Mouse (Mus musculus) CH12.LX (cell line): ENCODE measurements around the gene Wbp1l. TPM values are rescaled to one million over a fixed set of nuclear protein-coding genes. Genes with fewer than 3 reads are reported as not detected.

Experiments
- DNase-seq: peaks from one replicate; pipeline ENCODE4 v3.0.0-alpha.2; 2013; ENCODE audit errors: extremely low read depth
- H3K27ac ChIP-seq: 2 replicates; pipeline ENCODE4 v1.5.1; 2012; ENCODE audit warnings: low read depth, mild to moderate bottlenecking, control low read depth, moderate library complexity; ENCODE audit not compliant: insufficient read depth
- H3K27me3 ChIP-seq: replicated peaks from 2 replicates; pipeline ENCODE3; 2012; ENCODE audit warnings: inconsistent platforms
- H3K36me3 ChIP-seq, 2 experiments: replicated peaks in 1 of 2; 2 replicates each; pipeline versions ENCODE3 to v1.6.1; 2012; ENCODE audit warnings: inconsistent platforms in 1 of 2, low read length in 1 of 2, mild to moderate bottlenecking in 1 of 2, mixed read lengths in 1 of 2, moderate library complexity in 1 of 2; ENCODE audit not compliant: control insufficient read depth in 1 of 2, insufficient read depth in 1 of 2
- H3K4me1 ChIP-seq, 2 experiments: 2 replicates each; pipeline ENCODE4 v1.6.1; 2012; ENCODE audit warnings: inconsistent platforms in 1 of 2, moderate library complexity in 1 of 2; ENCODE audit not compliant: insufficient read depth in 2 of 2, control insufficient read depth in 1 of 2
- H3K4me2 ChIP-seq: 2 replicates; pipeline ENCODE4 v1.6.1; 2012; ENCODE audit warnings: low read depth, mild to moderate bottlenecking, control low read depth; ENCODE audit not compliant: poor library complexity, insufficient read depth, severe bottlenecking
- H3K4me3 ChIP-seq, 3 experiments: fragments of 150-350 bp in 1 of 3; sonication (generic) in 1 of 3; replicated peaks in 1 of 3; 2 replicates each; pipeline versions ENCODE3 to v1.5.1; 2011 to 2012; ENCODE audit warnings: low read depth in 2 of 3, low read length in 2 of 3, mild to moderate bottlenecking in 2 of 3, moderate library complexity in 2 of 3, control low read depth in 1 of 3, improper control_type of control experiment in 1 of 3, inconsistent platforms in 1 of 3, mixed read lengths in 1 of 3; ENCODE audit not compliant: poor library complexity in 1 of 3
- H3K79me2 ChIP-seq: replicated peaks from 2 replicates; pipeline ENCODE4 v1.6.1; 2012; ENCODE audit warnings: mild to moderate bottlenecking, moderate library complexity; ENCODE audit not compliant: control insufficient read depth, poor library complexity, insufficient read depth, severe bottlenecking; ENCODE audit errors: extremely low read depth
- H3K9ac ChIP-seq: 2 replicates; pipeline ENCODE4 v1.6.1; 2012; ENCODE audit warnings: low read depth, mild to moderate bottlenecking, control low read depth, moderate library complexity; ENCODE audit not compliant: insufficient read depth
- H3K9me3 ChIP-seq: replicated peaks from 2 replicates; pipeline ENCODE3; 2012; ENCODE audit warnings: low read length, inconsistent platforms, mixed read lengths
- BHLHE40 ChIP-seq: IDR thresholded peaks from 2 replicates; pipeline ENCODE4 v1.6.1; 2011; ENCODE audit warnings: mild to moderate bottlenecking, low read depth, low read length, improper control_type of control experiment
- CHD2 ChIP-seq: IDR thresholded peaks from 2 replicates; pipeline ENCODE4 v1.6.1; 2011; ENCODE audit warnings: low read length, improper control_type of control experiment
- CTCF ChIP-seq, 2 experiments: IDR thresholded peaks in 1 of 2; conservative IDR thresholded peaks in 1 of 2; 2 replicates each; pipeline ENCODE4 v1.5.1; 2011 to 2012; ENCODE audit warnings: low read depth in 2 of 2, low read length in 2 of 2, improper control_type of control experiment in 1 of 2, inconsistent platforms in 1 of 2, mild to moderate bottlenecking in 1 of 2, moderate library complexity in 1 of 2
- ELF1 ChIP-seq: IDR thresholded peaks from 2 replicates; pipeline ENCODE4 v1.6.1; 2014; ENCODE audit warnings: low read depth, mild to moderate bottlenecking, inconsistent platforms, low read length, improper control_type of control experiment
- ETS1 ChIP-seq: conservative IDR thresholded peaks from 2 replicates; pipeline ENCODE4 v1.6.1; 2012; ENCODE audit warnings: low read depth, mild to moderate bottlenecking, inconsistent platforms, low read length, improper control_type of control experiment, moderate library complexity
- IRF4 ChIP-seq: IDR thresholded peaks from 2 replicates; pipeline ENCODE4 v1.6.1; 2014; ENCODE audit warnings: low read depth, mild to moderate bottlenecking, inconsistent platforms, low read length, improper control_type of control experiment
- JUN ChIP-seq: IDR thresholded peaks from 2 replicates; pipeline ENCODE4 v1.6.1; 2011; ENCODE audit warnings: low read depth, mild to moderate bottlenecking, low read length, improper control_type of control experiment, moderate library complexity; ENCODE audit not compliant: insufficient read depth
- KAT2A ChIP-seq: IDR thresholded peaks from 2 replicates; pipeline ENCODE4 v1.6.1; 2012; ENCODE audit warnings: low read length, improper control_type of control experiment, inconsistent platforms; ENCODE audit not compliant: insufficient replicate concordance
- MAZ ChIP-seq: IDR thresholded peaks from 2 replicates; pipeline ENCODE4 v1.6.1; 2012; ENCODE audit warnings: low read depth, mild to moderate bottlenecking, inconsistent platforms, low read length, improper control_type of control experiment, moderate library complexity
- MXI1 ChIP-seq: IDR thresholded peaks from 2 replicates; pipeline ENCODE4 v1.6.1; 2011; ENCODE audit warnings: mild to moderate bottlenecking, low read depth, low read length, improper control_type of control experiment
- MYC ChIP-seq: IDR thresholded peaks from 2 replicates; pipeline ENCODE4 v1.6.1; 2011; ENCODE audit warnings: low read depth, mild to moderate bottlenecking, improper control_type of control experiment, low read length
- NELFE ChIP-seq: IDR thresholded peaks from 2 replicates; pipeline ENCODE4 v1.6.1; 2011; ENCODE audit warnings: low read depth, low read length, improper control_type of control experiment
- NRF1 ChIP-seq: IDR thresholded peaks from 2 replicates; pipeline ENCODE4 v1.6.1; 2014; ENCODE audit warnings: low read depth, mild to moderate bottlenecking, inconsistent platforms, low read length, improper control_type of control experiment, moderate library complexity
- PAX5 ChIP-seq: IDR thresholded peaks from 2 replicates; pipeline ENCODE4 v1.6.1; 2012; ENCODE audit warnings: low read length, inconsistent platforms, mixed read lengths
- POLR2AphosphoS2 ChIP-seq: IDR thresholded peaks from 2 replicates; pipeline ENCODE4 v1.6.1; 2011; ENCODE audit warnings: low read depth, low read length, improper control_type of control experiment
- RAD21 ChIP-seq: IDR thresholded peaks from 2 replicates; pipeline ENCODE4 v1.6.1; 2011; ENCODE audit warnings: low read depth, mild to moderate bottlenecking, low read length, improper control_type of control experiment, moderate library complexity
- RCOR1 ChIP-seq: conservative IDR thresholded peaks from 2 replicates; pipeline ENCODE4 v1.6.1; 2012; ENCODE audit warnings: low read depth, mild to moderate bottlenecking, inconsistent platforms, low read length, improper control_type of control experiment
- SIN3A ChIP-seq: IDR thresholded peaks from 2 replicates; pipeline ENCODE4 v1.6.1; 2012; ENCODE audit warnings: low read length, improper control_type of control experiment, inconsistent platforms
- SMC3 ChIP-seq: IDR thresholded peaks from 2 replicates; pipeline ENCODE4 v1.6.1; 2011; ENCODE audit warnings: low read depth, low read length, improper control_type of control experiment
- TBP ChIP-seq: conservative IDR thresholded peaks from 2 replicates; pipeline ENCODE4 v1.6.1; 2011; ENCODE audit warnings: low read depth, low read length, improper control_type of control experiment
- UBTF ChIP-seq: IDR thresholded peaks from 2 replicates; pipeline ENCODE4 v1.6.1; 2012; ENCODE audit warnings: low read depth, mild to moderate bottlenecking, inconsistent platforms, low read length, improper control_type of control experiment, moderate library complexity
- USF2 ChIP-seq: conservative IDR thresholded peaks from 2 replicates; pipeline ENCODE4 v1.6.1; 2011; ENCODE audit warnings: low read depth, low read length, improper control_type of control experiment
- ZKSCAN1 ChIP-seq: IDR thresholded peaks from 2 replicates; pipeline ENCODE4 v1.6.1; 2012; ENCODE audit warnings: low read depth, inconsistent platforms, low read length, improper control_type of control experiment, borderline replicate concordance
- ZNF384 ChIP-seq: IDR thresholded peaks from 2 replicates; pipeline ENCODE4 v1.6.1; 2012; ENCODE audit warnings: low read depth, low read length, improper control_type of control experiment, inconsistent platforms
- dilution Hi-C: fragments of 300-500 bp; cut with MboI; formaldehyde crosslinking; loops from 2 replicates; pipeline ENCODE4 v1.14.3; 2020; ENCODE audit warnings: low sequenced_read_pairs; ENCODE audit not compliant: extremely low pct_unique_long_range_greater_than_20kb, extremely low pct_ligation_motif_present
- in situ Hi-C: fragments of 300-500 bp; cut with MboI; formaldehyde crosslinking; loops from 3 replicates; pipeline ENCODE4 v1.14.3; 2019; ENCODE audit warnings: low sequenced_read_pairs, low pct_ligation_motif_present, low pct_unique_long_range_greater_than_20kb, mixed read lengths
- polyA plus RNA-seq: library from polyadenylated mRNA; unstranded; fragments of >175 nt; gene quantifications from 2 replicates; pipeline ENCODE4 v1.2.1, GENCODE M21; 2012; ENCODE audit warnings: low read depth; ENCODE audit not compliant: insufficient read length
- total RNA-seq, 2 experiments: library from RNA; depleted of rRNA; stranded (reverse); fragments of 300-350 nt in 1 of 2; fragments of >200 nt in 1 of 2; gene quantifications; 2 replicates each; pipeline ENCODE4 v1.2.3; 2012 to 2014

Wbp1l gene
- total and polyA plus RNA-seq, 3 experiments: 11.6 to 23.5 (median 17.4) TPM

DNA sequence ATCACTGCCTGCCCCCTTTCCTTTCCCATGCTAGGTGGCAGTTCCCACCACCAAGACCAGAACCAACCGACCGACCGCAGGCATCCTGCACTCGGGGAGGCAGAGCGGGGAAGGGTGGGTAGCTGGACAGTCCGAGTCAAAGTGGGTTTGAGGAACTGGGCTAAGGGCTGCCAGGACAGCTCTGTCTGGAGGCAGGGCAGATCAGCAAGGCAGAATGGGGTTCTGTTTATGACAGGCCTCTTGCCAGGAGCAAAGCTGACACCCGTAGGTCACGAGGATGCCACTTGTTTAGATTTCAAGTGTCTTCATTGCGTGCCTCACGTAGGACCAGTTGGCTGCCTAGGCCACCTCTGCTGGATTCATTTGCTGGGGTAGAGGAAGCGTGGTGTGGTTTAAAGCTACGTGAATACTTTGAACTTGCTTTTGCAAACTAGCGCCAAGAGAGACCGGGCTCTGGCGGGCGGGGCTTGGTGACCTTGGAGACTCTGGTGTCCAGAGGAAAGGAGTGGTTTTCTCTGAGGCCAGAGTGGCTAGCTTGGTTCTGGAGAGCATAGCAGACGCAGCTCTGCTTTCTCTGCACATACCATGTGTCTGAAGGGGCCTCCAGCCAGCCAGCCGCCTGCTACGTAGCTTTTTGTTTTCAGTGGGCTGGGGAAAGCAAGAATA, 42.7 kb downstream of the Wbp1l start:
- no peak overlapping the region for H3K4me2 ChIP-seq
- peaks cover 36 to 92% of the 10 kb centered on the region in 2 experiments for H3K36me3 ChIP-seq

GRCm38 (mm10) chr19:46642136-46642753, 43.4 kb downstream of the Wbp1l start:
- H3K4me3 ChIP-seq: no peak overlapping the region
- dilution Hi-C loops: no loop called here
- in situ Hi-C loops: no loop called here
- H3K4me1 ChIP-seq: peaks cover 0 to 8% of the 10 kb centered on the region in 2 experiments; a peak in 1 of 4 replicates
- DNase-seq: no peak
- no peak overlapping the region for H3K4me2 ChIP-seq
- H3K36me3 ChIP-seq: peaks cover 37 to 92% of the 10 kb centered on the region in 2 experiments
- TF ChIP-seq CTCF (conservative IDR thresholded peaks at IDR 0.05 in 1 of 2, IDR thresholded peaks at IDR 0.05 in 1 of 2; ENCODE audit: low read depth in 2 of 2, low read length in 2 of 2) (no peak), ZKSCAN1 (no peak), SMC3 (no peak), SIN3A (no peak)
- no peaks in the 10 kb centered on the region for H3K9me3 ChIP-seq
- H3K79me2 ChIP-seq: peaks cover 6% of the 10 kb centered on the region
- no peak overlapping the region for H3K27ac ChIP-seq
- no peaks in the 10 kb centered on the region for H3K27me3 ChIP-seq
- no peak overlapping the region for H3K9ac ChIP-seq

More for the DNA sequence above, 42.7 kb downstream of the Wbp1l start:
- Histone ChIP-seq H3K27ac (no peak overlapping the region), H3K27me3 (no peaks in the 10 kb centered on the region), H3K9ac (no peak overlapping the region), H3K9me3 (no peaks in the 10 kb centered on the region), H3K79me2 (peaks cover 6% of the 10 kb centered on the region), H3K4me3 (no peak overlapping the region), H3K4me1 (peaks cover 0 to 8% of the 10 kb centered on the region in 2 experiments; a peak in 1 of 4 replicates)
- in situ Hi-C loops (no loop called here), dilution Hi-C loops (no loop called here)
- DNase-seq: no peak
- TF ChIP-seq UBTF (no peak), ELF1 (no peak), CHD2 (no peak), POLR2AphosphoS2 (no peak), RCOR1 (no peak), ETS1 (no peak)

GRCm38 (mm10) chr19:46643236-46643635, 44.4 kb downstream of the Wbp1l start:
- Histone ChIP-seq H3K4me3 (no peak overlapping the region), H3K79me2 (peaks cover 6% of the 10 kb centered on the region), H3K36me3 (peaks cover 32 to 94% of the 10 kb centered on the region in 2 experiments), H3K27ac (no peak overlapping the region), H3K27me3 (no peaks in the 10 kb centered on the region), H3K4me1 (peaks cover 0 to 8% of the 10 kb centered on the region in 2 experiments; a peak in 1 of 4 replicates), H3K9ac (no peak overlapping the region), H3K4me2 (no peak overlapping the region), H3K9me3 (no peaks in the 10 kb centered on the region)
- dilution Hi-C loops (no loop called here), in situ Hi-C loops (no loop called here)
- no peak for DNase-seq
- TF ChIP-seq NELFE (no peak), SMC3 (no peak), NRF1 (no peak), MYC (no peak), ZNF384 (no peak), IRF4 (no peak), MAZ (no peak), TBP (no peak), JUN (no peak), ZKSCAN1 (no peak), RAD21 (no peak), BHLHE40 (no peak), USF2 (no peak), KAT2A (no peak), PAX5 (no peak), ETS1 (no peak), MXI1 (no peak)
